Mouse (Mus musculus) limb, embryonic 14.5 days (tissue): Measurements from ENCODE around the gene Esrrg. TPM values are rescaled to one million over a fixed set of nuclear protein-coding genes. Genes with fewer than 3 reads are reported as not detected.

Experiments
- ATAC-seq: fragments of 200-750 bp; cut with Nextera tagmentation; 2 replicates; pipeline ENCODE4 v1.8.0; 2017; ENCODE audit warnings: low read depth, moderate number of reproducible peaks, moderate TSS enrichment; ENCODE audit not compliant: low FRiP score
- DNase-seq: peaks from one replicate; pipeline ENCODE4 v3.0.0-alpha.2; 2015; ENCODE audit warnings: low spot score
- H3K27ac ChIP-seq: fragments of 300-500 bp; sonication (generic); replicated peaks from 2 replicates; pipeline ENCODE4 v1.5.1; 2014; ENCODE audit warnings: low read depth, mild to moderate bottlenecking, low read length, moderate library complexity, mixed read lengths
- H3K27me3 ChIP-seq: fragments of 300-500 bp; sonication (generic); 2 replicates; pipeline ENCODE4 v1.6.1; 2014; ENCODE audit warnings: low read length, mixed read lengths; ENCODE audit not compliant: control insufficient read depth, insufficient read depth
- H3K36me3 ChIP-seq: fragments of 300-500 bp; sonication (generic); 2 replicates; pipeline ENCODE4 v1.6.1; 2014; ENCODE audit warnings: mild to moderate bottlenecking, low read length, moderate library complexity, mixed read lengths; ENCODE audit not compliant: control insufficient read depth, insufficient read depth
- H3K4me1 ChIP-seq: fragments of 300-500 bp; sonication (generic); 2 replicates; pipeline ENCODE4 v1.6.1; 2014; ENCODE audit warnings: antibody characterized with exemption, low read length, mixed read lengths; ENCODE audit not compliant: control insufficient read depth, insufficient read depth
- H3K4me2 ChIP-seq: fragments of 300-500 bp; sonication (generic); replicated peaks from 2 replicates; pipeline ENCODE4 v1.6.1; 2014; ENCODE audit warnings: low read depth, mild to moderate bottlenecking, low read length, moderate library complexity; ENCODE audit not compliant: severe bottlenecking
- H3K4me3 ChIP-seq: fragments of 300-500 bp; sonication (generic); replicated peaks from 2 replicates; pipeline ENCODE4 v1.5.1; 2014; ENCODE audit warnings: low read length
- H3K9ac ChIP-seq: fragments of 300-500 bp; sonication (generic); 2 replicates; pipeline ENCODE4 v1.6.1; 2014; ENCODE audit warnings: mild to moderate bottlenecking, low read depth, low read length, moderate library complexity; ENCODE audit not compliant: severe bottlenecking
- H3K9me3 ChIP-seq: fragments of 300-500 bp; sonication (generic); 2 replicates; pipeline ENCODE4 v1.6.1; 2016; ENCODE audit warnings: low read length; ENCODE audit not compliant: control insufficient read depth
- POLR2A ChIP-seq: fragments of 200-500 bp; IDR thresholded peaks from 2 replicates; pipeline ENCODE4 v1.8.0; 2012; ENCODE audit warnings: inconsistent platforms, mild to moderate bottlenecking, moderate library complexity, borderline replicate concordance; ENCODE audit not compliant: insufficient read depth, insufficient read length; ENCODE audit errors: extremely low read depth
- WGBS: fragments of 180-500 bp; shearing (Covaris S2); extraction: QIAGEN DNeasy Blood & Tissue Kit; methylation state at CpG from one replicate; pipeline ENCODE4 v1.1.7; 2014; 5-methylcytosine and 5-hydroxymethylcytosine counted together
- polyA plus RNA-seq, 2 experiments: library from polyadenylated mRNA; depleted of rRNA in 1 of 2; stranded (reverse) in 1 of 2; unstranded in 1 of 2; fragments of >200 nt; fragmentation: Nextera tagmentation in 1 of 2; extraction: Ambion mirVana in 1 of 2; gene quantifications; 2 replicates each; pipeline versions ENCODE4 v1.2.1 to v1.2.3; 2012 to 2014

Esrrg gene
- polyA plus RNA-seq, 2 experiments, result 1.1 to 1.5 TPM

GRCm38 (mm10) chr1:187964829-187965760 is 356.5 kb downstream of the Esrrg start:
- Histone ChIP-seq H3K4me3 (no peak overlapping the region), H3K27me3 (no peaks in the 10 kb centered on the region), H3K4me2 (no peak overlapping the region), H3K9ac (no peak overlapping the region), H3K4me1 (0 out of 2 replicates have a peak, but pooled peaks cover 3% of the 10 kb centered on the region), H3K27ac (no peak overlapping the region), H3K36me3 (no peaks in the 10 kb centered on the region), H3K9me3 (no peaks in the 10 kb centered on the region)
- 49% methylated on average over 18 of the region's 18 CpGs for WGBS
- DNase-seq, result no peak
- ATAC-seq, result no peak
- TF ChIP-seq POLR2A, result no peak

GRCm38 (mm10) chr1:187965921-187966320 is 357.3 kb downstream of the Esrrg start:
- H3K9ac ChIP-seq, result no peak overlapping the region
- no peaks in the 10 kb centered on the region for H3K9me3 ChIP-seq
- WGBS, result 39% methylated on average over 6 of the region's 6 CpGs
- H3K27ac ChIP-seq, result no peak overlapping the region
- no peak overlapping the region for H3K4me3 ChIP-seq
- ATAC-seq (no peak), DNase-seq (no peak)
- H3K27me3 ChIP-seq, result no peaks in the 10 kb centered on the region
- H3K36me3 ChIP-seq, result no peaks in the 10 kb centered on the region
- H3K4me1 ChIP-seq, result 0 out of 2 replicates have a peak, but pooled peaks cover 3% of the 10 kb centered on the region
- no peak overlapping the region for H3K4me2 ChIP-seq
- TF ChIP-seq POLR2A, result no peak

- H3K36me3 ChIP-seq, result no peaks in the 10 kb centered on the region
- H3K9me3 ChIP-seq, result no peaks in the 10 kb centered on the region
- H3K27ac ChIP-seq, result no peak overlapping the region
- ATAC-seq, result no peak
- H3K4me1 ChIP-seq, result 0 out of 2 replicates have a peak, but pooled peaks cover 3% of the 10 kb centered on the region
- no peak overlapping the region for H3K4me3 ChIP-seq
- no peak overlapping the region for H3K4me2 ChIP-seq
- no peak overlapping the region for H3K9ac ChIP-seq
- DNase-seq, result no peak
- no peaks in the 10 kb centered on the region for H3K27me3 ChIP-seq
- TF ChIP-seq POLR2A, result no peak
- 87% methylated on average over 4 of the region's 4 CpGs for WGBS
These were observed 359.8 kb downstream of the Esrrg start for GRCm38 (mm10) chr1:187968379-187968778.

- Histone ChIP-seq H3K4me3 (no peak overlapping the region), H3K9me3 (no peaks in the 10 kb centered on the region), H3K36me3 (no peaks in the 10 kb centered on the region), H3K27me3 (no peaks in the 10 kb centered on the region), H3K9ac (no peak overlapping the region), H3K4me2 (no peak overlapping the region), H3K27ac (no peak overlapping the region), H3K4me1 (0 out of 2 replicates have a peak, but pooled peaks cover 3% of the 10 kb centered on the region)
- no peak for TF ChIP-seq POLR2A
- WGBS, result 64% methylated on average over 5 of the region's 5 CpGs
- ATAC-seq (no peak), DNase-seq (no peak)
These were observed 360.9 kb downstream of the Esrrg start for GRCm38 (mm10) chr1:187969491-187969890.

GRCm38 (mm10) chr1:187974396-187974795 is 365.8 kb downstream of the Esrrg start:
- ATAC-seq, result peak; percentile 44; the same call in 1 of the 2 replicates

More at GRCm38 (mm10) chr1:187974396-187974795, 365.8 kb downstream of the Esrrg start:
- Histone ChIP-seq H3K27ac (no peak overlapping the region), H3K4me3 (no peak overlapping the region), H3K4me2 (no peak overlapping the region), H3K9ac (no peak overlapping the region), H3K9me3 (no peaks in the 10 kb centered on the region), H3K4me1 (0 out of 2 replicates have a peak, but pooled peaks cover 3% of the 10 kb centered on the region), H3K36me3 (no peaks in the 10 kb centered on the region), H3K27me3 (no peaks in the 10 kb centered on the region)
- WGBS, result 9% methylated on average over 9 of the region's 9 CpGs
- peak; percentile 78 for DNase-seq
- TF ChIP-seq POLR2A, result no peak
